Mouse (Mus musculus) frontal cortex, postnatal 25 days (tissue): ENCODE measurements around the gene Kcna1.
A peak's percentile ranks its signal among the peaks of the same experiment; 100 is the strongest.

Experiments used
- DNase-seq, 2 experiments: peaks; one replicate each; pipeline ENCODE4 v3.0.0; 2022; ENCODE audit warnings: low spot score in 2 of 2

Gene Kcna1

DNA sequence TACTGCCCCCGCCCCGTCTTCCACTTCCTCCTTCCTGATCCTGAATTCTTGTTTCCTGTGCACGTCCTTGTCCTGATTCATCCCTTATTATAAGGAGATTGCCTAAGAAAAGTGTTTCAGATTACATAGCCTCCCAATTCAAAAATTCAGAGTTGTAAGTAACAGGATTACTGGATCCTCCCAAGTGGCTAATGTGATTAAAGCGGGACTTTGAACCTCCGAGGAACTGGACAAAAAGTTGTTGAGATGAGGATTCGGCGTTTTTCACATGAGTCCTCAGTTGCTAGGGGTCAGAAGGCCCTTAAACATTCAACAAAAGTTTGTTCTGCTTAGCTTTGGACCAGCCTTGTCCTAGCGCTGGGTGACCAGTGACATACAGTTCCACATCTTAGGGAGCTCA lies at the start of gene Kcna1:
Kcna1 (minus strand) TSS at position 4 of the 400 bp plus-strand sequence.
- DNase-seq = no peak

GRCm38 (mm10) chr6:126687120-126687519 lies 40.9 kb upstream of the Kcna1 start:
- no peak for DNase-seq

DNA sequence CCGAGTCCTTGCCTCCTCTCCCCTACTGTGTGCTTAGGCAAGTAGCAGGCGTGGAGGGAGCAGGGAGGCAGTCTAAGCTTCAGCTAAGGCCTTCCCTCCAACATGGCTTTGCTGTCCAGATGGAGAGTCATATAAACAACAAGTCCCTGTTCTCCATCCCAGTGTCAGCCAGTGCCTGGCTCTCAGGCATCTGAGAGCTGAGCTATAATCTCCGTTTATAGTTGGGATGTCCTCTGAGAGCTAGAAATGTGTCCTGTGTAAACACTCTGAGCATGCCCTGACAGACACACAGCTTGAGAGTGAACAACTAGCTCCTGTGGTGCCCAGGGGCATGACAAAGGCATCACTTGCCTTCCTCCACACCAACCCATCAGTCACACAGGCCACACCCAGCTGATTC lies 39.0 kb upstream of the Kcna1 start:
- no peak for DNase-seq

- no peak for DNase-seq
Observed at GRCm38 (mm10) chr6:126678961-126679360, 32.8 kb upstream of the Kcna1 start.

DNA sequence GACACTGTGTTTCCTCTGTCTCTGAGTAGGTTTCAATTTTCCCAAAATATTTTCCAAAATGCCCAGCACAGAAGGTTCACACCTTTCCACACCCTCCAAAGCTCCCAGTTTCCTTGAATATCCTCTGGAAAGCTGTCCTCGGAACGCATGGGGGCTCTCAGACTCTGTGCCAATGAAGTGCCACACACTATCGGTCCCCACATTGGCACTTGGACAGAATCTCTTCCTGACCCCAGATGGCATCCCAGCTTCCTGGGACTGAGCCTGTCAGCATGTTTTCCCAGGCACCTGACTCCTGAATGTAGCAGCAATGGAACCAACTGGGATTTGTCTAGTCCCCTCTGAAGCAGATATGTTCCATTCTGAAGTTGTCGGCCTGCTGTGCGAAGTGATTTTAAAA lies 20.8 kb upstream of the Kcna1 start:
- no peak for DNase-seq

- DNase-seq = no peak
Observed at GRCm38 (mm10) chr6:126666091-126666490, 19.9 kb upstream of the Kcna1 start.

GRCm38 (mm10) chr6:126664569-126664968 lies 18.4 kb upstream of the Kcna1 start:
- no peak for DNase-seq

DNA sequence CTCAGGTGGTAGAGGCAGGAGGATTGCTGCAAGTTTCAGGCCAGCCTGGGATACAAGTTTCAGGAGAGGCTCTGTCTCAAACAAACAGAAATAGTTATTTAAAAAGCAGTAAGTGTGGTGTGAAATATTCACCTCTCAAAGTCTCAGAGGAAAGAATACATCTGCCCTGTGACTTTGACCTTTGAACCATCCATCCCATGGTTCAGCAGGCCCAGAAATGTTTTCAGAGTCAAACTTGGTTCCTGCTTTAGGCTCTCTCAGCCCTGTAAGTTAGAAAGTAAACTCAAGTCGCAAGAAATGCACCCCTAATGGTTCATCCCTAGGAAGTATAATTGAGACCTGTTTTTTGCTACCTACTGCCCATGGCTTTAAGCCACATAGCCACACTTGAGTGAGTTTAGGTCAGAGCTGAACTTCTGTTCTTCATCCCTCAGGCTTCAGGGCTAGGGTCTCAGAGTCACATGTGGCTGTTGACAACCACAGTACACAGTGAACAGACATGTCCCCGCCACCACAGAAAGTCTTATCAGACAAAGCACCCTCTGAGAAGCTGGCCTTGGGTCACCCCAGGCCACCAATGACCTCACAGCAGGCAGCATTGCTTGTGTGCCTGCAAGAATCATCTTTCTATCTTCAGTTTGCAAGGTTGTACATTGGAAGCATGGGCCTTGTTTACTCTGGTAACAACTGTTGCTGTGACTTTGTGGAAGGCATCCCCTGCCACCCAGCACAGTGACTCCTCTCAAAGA lies 11.6 kb upstream of the Kcna1 start:
- DNase-seq = no peak

DNA sequence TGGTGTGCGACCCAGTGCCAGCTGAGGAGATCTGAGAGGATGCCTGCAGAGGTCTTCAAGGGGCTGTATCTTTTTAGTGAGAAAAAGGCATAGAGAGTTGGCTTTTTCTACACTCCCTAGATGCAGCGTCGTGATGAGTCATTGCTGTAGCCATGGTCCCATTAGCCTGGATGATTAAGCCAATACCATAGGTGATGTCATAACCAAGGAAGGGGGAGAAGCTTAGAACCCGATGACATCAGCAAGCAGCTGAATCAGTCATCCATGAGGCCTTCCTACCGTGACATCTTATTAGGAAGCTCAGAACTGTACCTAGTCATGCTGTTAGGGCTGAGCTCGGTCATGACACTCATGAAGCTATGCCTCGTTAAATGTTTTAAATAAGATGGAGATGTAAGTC lies 7.4 kb upstream of the Kcna1 start:
- no peak for DNase-seq

DNA sequence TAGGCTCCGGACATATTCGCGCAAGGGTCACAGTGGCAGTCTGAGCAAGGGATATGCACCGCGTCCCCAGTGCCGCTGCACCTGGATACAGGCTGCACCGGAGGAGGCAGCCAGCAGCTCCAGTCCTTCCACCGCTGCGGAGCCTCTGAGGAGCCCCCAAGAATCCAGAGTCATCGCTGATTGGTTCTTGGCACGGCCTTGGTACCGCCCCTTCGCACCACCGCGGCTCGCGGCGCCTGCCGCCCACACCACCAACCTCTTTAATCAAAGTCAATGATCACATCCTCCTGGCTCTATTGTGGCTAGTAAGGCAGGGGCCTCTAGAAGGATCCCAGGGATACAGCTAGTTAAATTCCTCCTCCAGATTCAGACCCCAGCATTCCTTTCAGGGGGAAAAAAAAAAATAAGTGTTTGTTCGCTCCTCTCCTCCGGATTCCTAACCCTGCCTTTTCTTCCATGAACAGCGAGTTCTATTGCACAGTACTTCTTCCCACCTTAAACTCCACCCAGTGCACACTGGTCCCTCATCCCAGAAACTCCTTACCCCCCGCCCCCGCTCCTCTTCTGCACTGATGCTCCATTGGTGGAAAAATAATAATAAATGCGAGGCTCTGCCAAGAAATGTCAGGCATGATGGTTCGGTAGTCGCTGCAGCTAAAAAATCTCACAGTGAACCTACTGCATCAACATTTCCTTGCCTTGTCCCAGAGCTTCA lies 383 bp downstream of the Kcna1 start:
- peak; percentile 59 to 72 for DNase-seq

GRCm38 (mm10) chr6:126645044-126645541 lies 1.1 kb downstream of the Kcna1 start:
- DNase-seq = peak; percentile 31 to 44

- DNase-seq = peak; percentile 29 to 38
Observed at GRCm38 (mm10) chr6:126644181-126645043, 1.8 kb downstream of the Kcna1 start.

DNA sequence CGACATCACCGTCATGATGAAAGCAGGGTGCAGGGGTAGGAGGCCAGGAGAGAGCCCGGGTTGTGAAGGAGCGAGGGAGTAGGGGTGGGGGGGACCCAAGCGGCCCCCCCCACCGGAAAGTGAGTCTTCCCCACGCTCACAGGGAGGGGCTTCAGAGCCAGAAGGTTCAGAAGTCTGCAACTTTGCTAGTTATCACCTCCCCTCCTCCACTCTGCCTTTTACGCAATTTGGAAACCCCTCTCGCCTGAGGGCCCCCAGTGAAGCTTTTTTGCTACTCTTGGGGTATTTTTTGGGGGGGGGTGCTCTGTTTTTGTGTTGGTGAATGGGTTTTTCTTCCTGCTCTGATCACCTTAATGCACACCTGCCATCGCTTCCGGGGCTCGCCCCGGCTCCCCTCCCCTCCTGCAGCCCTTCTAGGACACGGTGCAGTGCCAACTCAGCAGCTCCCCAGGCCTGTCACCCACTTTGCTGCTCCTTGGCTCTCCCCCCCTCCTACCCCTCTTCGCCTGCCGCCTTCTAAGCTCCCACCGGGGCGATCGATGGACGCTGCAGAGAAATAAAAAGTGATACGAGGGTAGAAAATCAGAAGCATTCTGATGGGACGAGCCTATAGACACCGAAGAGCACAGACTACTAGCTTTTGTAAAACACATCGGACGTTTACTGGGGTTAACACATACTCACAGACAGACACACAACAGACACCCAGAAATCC lies 2.7 kb downstream of the Kcna1 start:
- DNase-seq = no peak

DNA sequence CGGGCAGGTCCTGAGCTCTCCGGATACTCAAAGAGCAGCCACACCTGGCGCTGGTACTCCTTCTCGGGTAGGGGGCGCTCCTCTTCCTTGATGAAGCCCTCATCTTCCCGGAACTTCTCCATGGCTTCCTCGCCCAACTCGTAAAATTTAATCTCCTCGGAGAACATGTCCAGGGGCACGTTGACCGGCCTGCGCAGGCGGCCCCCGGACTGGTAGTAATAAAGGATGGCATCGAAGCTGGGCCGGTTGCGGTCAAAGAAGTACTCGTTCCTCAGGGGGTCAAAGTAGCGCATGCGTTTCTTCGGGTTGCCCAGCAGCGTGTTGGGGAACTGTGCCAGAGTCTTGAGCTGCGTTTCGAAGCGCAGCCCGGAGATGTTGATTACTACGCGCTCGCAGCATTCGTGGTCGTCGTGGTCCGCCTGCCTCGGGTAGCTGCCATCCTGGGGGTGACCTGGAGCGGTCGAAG lies 3.3 kb downstream of the Kcna1 start:
- peak; percentile 39 to 45 for DNase-seq

DNA sequence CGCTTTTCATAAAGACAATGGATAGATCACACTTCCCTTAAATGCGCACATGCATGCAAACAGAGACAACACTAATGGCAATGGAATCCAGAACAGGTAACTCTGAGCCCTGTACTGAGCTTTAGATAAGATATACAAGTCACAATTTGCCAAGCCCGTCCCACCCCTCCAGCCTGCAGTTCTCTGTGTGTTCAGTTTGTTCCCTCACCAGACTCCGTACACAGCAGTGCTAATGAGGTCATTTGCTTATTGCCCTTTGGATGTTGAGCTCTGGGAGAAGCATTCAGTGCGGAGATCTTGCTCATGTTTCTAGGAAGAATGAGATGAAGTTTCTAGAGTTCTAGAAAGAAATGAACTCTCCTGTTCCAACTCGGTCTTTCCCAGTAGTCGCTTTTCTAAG lies 17.7 kb downstream of the Kcna1 start:
- DNase-seq = no peak

GRCm38 (mm10) chr6:126618455-126618854 lies 27.7 kb downstream of the Kcna1 start:
- no peak for DNase-seq

- DNase-seq = no peak
Observed at GRCm38 (mm10) chr6:126610746-126611145, 35.4 kb downstream of the Kcna1 start.

GRCm38 (mm10) chr6:126609193-126609947 lies 36.8 kb downstream of the Kcna1 start:
- DNase-seq = no peak

DNA sequence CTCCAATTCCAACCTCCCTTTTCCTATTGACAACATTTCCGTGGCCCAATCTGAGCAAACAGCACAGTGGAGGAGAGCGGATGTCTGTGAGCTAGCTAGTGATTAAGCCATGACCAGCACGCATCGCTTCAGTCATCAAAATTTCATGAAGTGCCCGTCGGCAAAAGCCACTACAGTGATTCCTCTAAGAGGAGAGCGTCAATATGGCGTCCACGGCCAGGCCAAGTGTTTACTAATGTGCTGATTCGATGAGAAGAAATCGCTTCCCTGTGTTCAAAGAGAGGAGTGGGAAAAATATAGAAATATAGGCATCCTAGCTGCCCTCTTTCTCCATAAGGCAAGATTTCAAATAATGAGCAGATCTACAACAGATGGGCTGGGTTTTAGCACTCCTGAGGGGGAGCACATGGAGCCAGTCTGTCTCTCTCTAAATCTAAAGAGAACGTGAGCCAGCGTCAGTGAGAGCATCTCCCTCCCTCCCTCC lies 44.3 kb downstream of the Kcna1 start:
- DNase-seq = no peak

DNA sequence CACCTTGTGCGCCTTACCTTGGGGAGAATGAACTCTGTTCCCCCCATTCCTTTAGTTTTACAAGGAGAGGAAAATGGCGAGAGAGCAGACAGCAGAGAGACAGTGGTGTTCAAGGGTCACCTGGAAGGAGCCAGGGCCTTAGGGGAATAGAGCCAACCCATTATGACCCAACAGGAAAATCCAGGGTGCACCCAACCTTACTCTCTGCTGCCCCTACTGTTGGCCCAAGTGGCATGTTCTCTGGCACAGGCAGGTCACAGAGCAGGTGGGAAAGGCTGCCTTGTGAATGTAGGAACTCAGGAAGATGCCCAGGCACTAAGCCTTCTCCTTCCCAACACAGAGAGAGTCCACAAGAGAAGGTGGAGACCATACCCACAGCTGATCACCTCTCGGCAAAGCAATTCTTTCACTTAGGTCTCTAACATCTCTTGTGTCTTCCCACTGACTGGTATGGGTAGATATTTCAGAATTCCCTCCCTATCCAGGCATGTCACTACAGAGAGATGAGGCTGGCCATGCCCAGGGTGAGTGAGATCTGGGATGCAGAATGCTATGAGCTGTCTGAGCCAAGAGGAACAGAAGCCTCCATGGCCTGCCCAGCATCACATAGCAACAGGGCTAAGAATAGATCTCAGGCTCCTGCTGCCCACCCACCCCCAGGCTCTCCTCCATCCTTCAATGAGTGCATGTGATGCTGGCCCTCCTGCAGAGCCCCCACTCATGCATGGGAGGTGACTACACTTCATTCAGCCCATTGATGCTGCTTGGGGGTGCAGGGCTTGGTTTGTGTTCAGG lies 46.8 kb downstream of the Kcna1 start:
- DNase-seq = no peak
